Mouse (Mus musculus) kidney, adult 2 months (tissue): ENCODE results near the gene Majin.

Source experiments
- CTCF ChIP-seq: fragments of 200-500 bp; conservative IDR thresholded peaks from 2 replicates; pipeline ENCODE4 v1.5.1; 2011; ENCODE audit warnings: low read depth, mild to moderate bottlenecking, control low read depth, low read length, moderate library complexity, mixed read lengths; ENCODE audit not compliant: insufficient read depth, insufficient read length
- POLR2A ChIP-seq: fragments of 200-500 bp; IDR thresholded peaks from one replicate; pipeline ENCODE4 v1.6.1; 2011; ENCODE audit warnings: low read depth, low read length, control low read depth

DNA sequence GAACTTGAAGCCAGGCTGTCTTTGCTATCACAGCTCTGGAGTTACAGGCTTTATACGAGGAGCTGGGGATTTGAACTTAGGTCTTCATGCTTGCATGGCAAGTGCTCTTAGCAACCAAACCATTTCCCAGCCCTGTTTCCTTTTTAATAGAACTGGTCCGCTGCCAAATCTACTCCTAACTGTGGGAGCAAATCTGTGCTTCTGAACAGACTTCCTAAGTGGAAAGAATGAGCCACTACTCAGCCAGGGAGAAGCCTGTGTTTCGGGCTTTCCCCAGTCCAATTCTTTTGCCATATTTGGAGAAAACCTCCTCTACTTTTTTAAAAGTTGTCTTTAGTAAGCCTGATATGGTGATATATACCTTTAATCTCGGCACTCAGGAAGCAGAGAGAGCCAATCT lies 88.5 kb downstream of the Majin start:
- no peak for TF ChIP-seq CTCF
- TF ChIP-seq POLR2A: no peak
